Mouse (Mus musculus) brain, embryonic 14.5 days (tissue): Measurements from ENCODE around the gene Rufy2.

Experiments used
- CTCF ChIP-seq: fragments of 200-500 bp; IDR thresholded peaks from 2 replicates; pipeline ENCODE4 v1.5.1; 2012; ENCODE audit warnings: inconsistent platforms, mild to moderate bottlenecking, moderate library complexity, borderline replicate concordance; ENCODE audit not compliant: insufficient read depth, insufficient read length; ENCODE audit errors: extremely low read depth
- POLR2A ChIP-seq: fragments of 200-500 bp; IDR thresholded peaks from 2 replicates; pipeline ENCODE4 v1.6.1; 2012; ENCODE audit warnings: mild to moderate bottlenecking, inconsistent platforms, borderline replicate concordance; ENCODE audit not compliant: poor library complexity, insufficient read depth, insufficient read length, severe bottlenecking; ENCODE audit errors: extremely low read depth

- TF ChIP-seq CTCF (no peak), POLR2A (no peak)
These were observed 34.9 kb upstream of the Rufy2 start for GRCm38 (mm10) chr10:62944975-62945580.
